Mouse (Mus musculus) heart, adult 2 months (tissue): ENCODE data around the gene Map2k6.

Experiments used
- CTCF ChIP-seq: fragments of 200-600 bp; IDR thresholded peaks from 2 replicates; pipeline ENCODE4 v1.8.1; 2022; ENCODE audit warnings: antibody characterized with exemption, mild to moderate bottlenecking, moderate library complexity
- EP300 ChIP-seq: fragments of 200-500 bp; IDR thresholded peaks from 2 replicates; pipeline ENCODE4 v1.6.1; 2011; ENCODE audit warnings: low read depth, low read length, control low read depth; ENCODE audit not compliant: insufficient read depth

- TF ChIP-seq EP300: no peak
- no peak for TF ChIP-seq CTCF
These were observed 26.5 kb upstream of the Map2k6 start for GRCm38 (mm10) chr11:110372266-110372954.
